Mouse (Mus musculus) brain, embryonic 14.5 days (tissue): ENCODE data around the gene Cfd. TPM values are rescaled to one million over a fixed set of nuclear protein-coding genes. Genes with fewer than 3 reads are reported as not detected.

Source experiments
- DNase-seq: peaks from one replicate; pipeline ENCODE4 v3.0.0-alpha.2; 2011; ENCODE audit warnings: low read depth
- CTCF ChIP-seq: fragments of 200-500 bp; IDR thresholded peaks from 2 replicates; pipeline ENCODE4 v1.5.1; 2012; ENCODE audit warnings: inconsistent platforms, mild to moderate bottlenecking, moderate library complexity, borderline replicate concordance; ENCODE audit not compliant: insufficient read depth, insufficient read length; ENCODE audit errors: extremely low read depth
- POLR2A ChIP-seq: fragments of 200-500 bp; IDR thresholded peaks from 2 replicates; pipeline ENCODE4 v1.6.1; 2012; ENCODE audit warnings: mild to moderate bottlenecking, inconsistent platforms, borderline replicate concordance; ENCODE audit not compliant: poor library complexity, insufficient read depth, insufficient read length, severe bottlenecking; ENCODE audit errors: extremely low read depth
- polyA plus RNA-seq: library from polyadenylated mRNA; depleted of rRNA; stranded (reverse); fragments of >200 nt; gene quantifications from 2 replicates; pipeline ENCODE4 v1.2.3, GENCODE M21; 2012

Cfd gene
- polyA plus RNA-seq, 1 experiment: 0.60 TPM

DNA sequence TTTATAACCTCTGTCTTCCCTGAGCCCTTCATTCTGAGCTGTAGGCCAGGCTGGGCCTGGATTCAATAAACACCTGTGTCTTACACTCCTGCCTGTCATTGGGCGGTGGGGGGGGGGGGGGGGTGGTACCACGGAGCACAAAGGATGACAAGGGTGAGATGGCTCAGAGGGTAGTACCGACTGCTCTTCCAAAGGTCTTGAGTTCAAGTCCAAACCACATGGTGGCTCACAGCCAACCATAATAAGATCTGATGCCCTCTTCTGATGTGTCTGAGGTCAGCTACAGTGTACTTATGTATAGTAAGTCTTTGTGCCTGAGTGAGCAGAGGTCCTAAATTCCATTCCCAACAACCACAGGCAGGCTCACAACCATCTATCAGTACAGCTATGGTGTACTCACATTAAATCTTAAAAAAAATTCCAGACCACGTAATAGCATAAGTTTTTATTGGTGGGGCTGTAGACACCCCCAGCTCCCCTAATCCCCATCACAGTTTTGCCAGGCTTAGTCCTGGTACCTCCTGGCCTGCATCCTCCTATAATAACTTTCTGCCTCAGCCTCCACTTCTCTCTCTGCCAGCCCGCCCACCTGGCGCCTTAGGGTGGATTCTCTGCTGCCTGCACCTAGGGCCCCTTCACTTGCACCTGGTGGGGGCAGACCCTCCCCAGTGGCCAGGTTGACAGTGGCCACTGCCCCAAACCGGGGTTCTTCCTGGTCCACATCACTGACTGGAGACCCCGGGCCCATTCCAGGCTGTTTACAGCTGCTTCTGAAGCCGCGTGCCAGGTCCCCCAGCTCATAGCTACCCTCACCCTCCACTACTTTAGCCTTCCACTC is 26.1 kb upstream of the Cfd start:
- no peak for TF ChIP-seq POLR2A
- TF ChIP-seq CTCF: no peak
- peak; percentile 57 for DNase-seq

DNA sequence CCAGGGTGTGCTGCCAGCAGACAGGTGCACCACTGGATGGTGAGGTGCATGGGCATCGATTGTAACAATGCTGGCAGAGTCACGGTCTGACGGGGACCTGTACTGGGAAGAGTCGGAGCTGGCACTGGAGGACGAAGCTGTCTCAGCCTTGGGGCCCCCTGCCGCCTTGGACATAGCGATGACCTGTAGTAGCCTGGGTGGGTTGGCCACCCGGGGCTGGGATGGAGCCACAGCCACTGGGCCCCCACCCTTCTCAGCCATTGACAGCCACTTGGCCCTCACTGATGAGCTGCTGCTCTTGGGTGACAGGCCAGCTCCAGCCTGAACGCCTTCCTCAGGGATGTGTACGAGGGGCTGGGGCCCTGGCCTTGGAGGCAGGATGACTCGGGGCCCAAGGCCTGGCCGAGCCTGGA is 25.5 kb upstream of the Cfd start:
- TF ChIP-seq POLR2A (no peak), CTCF (no peak)
- DNase-seq: no peak

DNA sequence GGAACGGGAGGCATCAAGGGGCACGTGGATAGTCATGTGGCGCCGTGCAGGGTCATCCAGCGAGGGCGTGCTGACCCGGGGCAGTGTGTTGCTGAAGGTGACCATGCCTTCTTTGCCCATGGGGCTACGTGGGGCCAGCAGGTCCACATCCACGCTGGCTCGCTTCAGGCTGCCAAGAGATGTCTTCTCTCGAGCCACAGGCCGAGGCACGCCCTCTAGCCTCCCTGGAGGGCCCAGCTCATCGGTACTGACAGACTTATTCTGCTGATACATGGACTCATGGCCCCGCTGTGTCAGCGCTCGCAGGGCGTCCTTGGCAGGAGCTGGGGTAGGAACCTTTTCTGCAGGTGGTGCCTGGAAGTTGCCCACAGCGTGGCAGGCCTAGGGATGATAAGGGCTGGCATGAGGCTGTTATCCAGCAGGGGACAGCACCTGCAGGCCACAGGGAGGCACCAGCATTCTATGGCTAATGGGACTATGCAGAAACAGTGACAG is 24.8 kb upstream of the Cfd start:
- TF ChIP-seq POLR2A (no peak), CTCF (peak; percentile 18; the same call in 1 of the 2 replicates)
- DNase-seq: no peak

GRCm38 (mm10) chr10:79866601-79867000 is 24.1 kb upstream of the Cfd start:
- TF ChIP-seq CTCF: no peak
- no peak for TF ChIP-seq POLR2A
- no peak for DNase-seq

- TF ChIP-seq POLR2A (no peak), CTCF (no peak)
- DNase-seq: peak; percentile 51
These were observed 18.8 kb upstream of the Cfd start for GRCm38 (mm10) chr10:79871845-79872244.

DNA sequence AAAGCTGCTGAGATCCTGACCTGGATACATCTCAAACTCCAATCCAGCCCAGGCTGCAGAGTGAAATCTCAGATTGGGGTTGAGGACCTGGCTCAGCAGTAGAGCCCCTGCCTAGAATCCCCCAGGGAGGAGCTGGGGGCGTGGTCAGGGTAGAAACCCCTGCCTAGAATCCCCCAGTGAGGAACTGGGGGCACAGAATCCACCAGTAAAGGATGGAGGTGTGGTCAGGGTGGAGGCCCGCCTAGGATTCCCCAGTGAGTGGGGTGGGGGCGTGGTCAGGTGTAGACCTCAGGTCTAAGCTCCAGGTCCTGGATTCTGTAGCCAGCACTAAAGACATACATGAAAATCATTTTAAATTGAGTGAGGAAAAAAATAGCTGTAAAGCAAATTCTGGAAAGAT is 17.8 kb upstream of the Cfd start:
- no peak for TF ChIP-seq CTCF
- no peak for TF ChIP-seq POLR2A
- no peak for DNase-seq

DNA sequence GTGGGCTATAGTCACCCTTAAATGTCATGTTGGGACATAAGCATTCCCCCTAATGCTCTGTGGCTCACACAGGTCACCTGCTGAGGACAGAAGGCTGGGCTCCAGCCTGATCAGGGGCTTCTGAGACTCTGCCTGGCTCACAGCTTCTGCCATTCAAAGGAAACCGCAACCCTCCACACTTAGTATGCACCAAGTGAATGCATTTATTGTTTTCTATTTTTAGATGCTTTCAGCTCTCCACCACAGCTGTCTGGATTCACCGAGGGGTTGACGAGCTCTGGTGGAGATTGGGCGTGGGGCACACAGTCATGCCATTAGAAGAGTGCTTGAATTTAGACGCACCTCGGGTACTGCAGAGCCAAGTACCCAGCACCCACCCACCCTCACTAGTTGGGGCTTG is 17.3 kb upstream of the Cfd start:
- no peak for TF ChIP-seq POLR2A
- TF ChIP-seq CTCF: no peak
- peak; percentile 61 for DNase-seq

GRCm38 (mm10) chr10:79873715-79874289 is 16.9 kb upstream of the Cfd start:
- no peak for TF ChIP-seq CTCF
- TF ChIP-seq POLR2A: no peak
- DNase-seq: peak; percentile 64

GRCm38 (mm10) chr10:79874290-79874862 is 16.3 kb upstream of the Cfd start, which contains the start of the genes Prtn3 and Plppr3:
Prtn3 (plus strand) TSS chr10:79874476.
Plppr3 (minus strand) TSS chr10:79874634.
- TF ChIP-seq POLR2A (peak; percentile 81), CTCF (no peak)
- peak; percentile 94 for DNase-seq

DNA sequence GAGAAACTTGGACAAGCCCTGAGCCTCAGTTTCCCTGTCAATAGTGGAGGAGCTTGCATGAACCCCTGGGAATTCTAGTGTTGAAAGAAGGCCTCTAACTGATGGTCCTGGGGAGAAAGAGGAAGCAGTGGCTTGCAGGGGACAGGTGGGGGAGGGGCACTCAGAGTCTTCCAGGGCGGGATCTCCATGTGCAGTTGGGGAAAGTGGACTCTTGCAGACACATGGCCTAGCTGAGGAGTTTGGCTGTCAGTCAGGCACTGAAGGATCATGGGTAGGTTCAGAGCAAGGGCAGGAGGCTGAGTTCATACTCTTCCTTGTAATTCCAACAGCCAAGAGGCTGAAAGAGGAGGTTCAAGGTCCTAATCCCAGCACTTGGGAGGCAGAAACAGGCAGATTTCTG is 13.5 kb upstream of the Cfd start:
- no peak for DNase-seq
- no peak for TF ChIP-seq POLR2A
- TF ChIP-seq CTCF: no peak

DNA sequence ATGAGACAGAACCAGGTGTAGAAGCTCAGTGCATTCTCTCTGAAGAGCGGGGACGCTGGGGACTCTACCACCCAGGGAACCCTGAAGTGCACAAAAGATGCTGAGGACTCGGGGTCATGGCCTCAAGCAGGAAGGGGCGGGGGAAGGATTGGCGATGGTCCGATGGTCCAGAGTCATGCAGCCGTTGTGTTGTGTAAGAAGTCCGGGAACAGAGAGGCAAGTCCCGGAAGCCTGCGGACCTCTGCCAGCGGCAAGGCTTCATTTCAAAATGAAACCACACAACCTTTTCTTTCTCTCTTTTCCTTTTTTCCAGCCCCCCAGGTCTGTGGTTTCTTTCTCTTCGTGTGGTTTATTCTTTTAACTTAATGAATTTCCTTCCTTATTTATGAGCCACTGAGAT is 12.9 kb upstream of the Cfd start:
- DNase-seq: no peak
- TF ChIP-seq POLR2A: no peak
- TF ChIP-seq CTCF: no peak
